Mouse (Mus musculus): ENCODE measurements around the gene Cmah. TPM values are rescaled to one million over a fixed set of nuclear protein-coding genes. Genes with fewer than 3 reads are reported as not detected.

Gene Cmah
- polyA plus RNA-seq, 1 experiment: 1.1 TPM

GRCm38 (mm10) chr13:24497001-24497400 is 169.8 kb downstream of the Cmah start:
- TF ChIP-seq CTCF (IDR thresholded peaks at IDR 0.05; ENCODE audit: borderline replicate concordance, insufficient read depth, low read length) (no peak), POLR2A (IDR thresholded peaks at IDR 0.05; ENCODE audit: low read depth, low read length) (no peak)
- no peak overlapping the region for H3K27ac ChIP-seq (ENCODE audit: insufficient read depth, low read length)
- H3K4me3 ChIP-seq (ENCODE audit: insufficient read depth, low read length): no peak overlapping the region
- no peaks in the 10 kb centered on the region for H3K4me1 ChIP-seq (ENCODE audit: control insufficient read depth, insufficient read depth, low read length)

GRCm38 (mm10) chr13:24498342-24498741 is 171.1 kb downstream of the Cmah start:
- no peak for TF ChIP-seq POLR2A (IDR thresholded peaks at IDR 0.05; ENCODE audit: low read depth, low read length)
- no peak for TF ChIP-seq CTCF (IDR thresholded peaks at IDR 0.05; ENCODE audit: borderline replicate concordance, insufficient read depth, low read length)
- Histone ChIP-seq H3K4me3 (ENCODE audit: insufficient read depth, low read length) (no peak overlapping the region), H3K4me1 (ENCODE audit: control insufficient read depth, insufficient read depth, low read length) (no peaks in the 10 kb centered on the region), H3K27ac (ENCODE audit: insufficient read depth, low read length) (no peak overlapping the region)

GRCm38 (mm10) chr13:24499505-24499904 is 172.3 kb downstream of the Cmah start:
- TF ChIP-seq CTCF (IDR thresholded peaks at IDR 0.05; ENCODE audit: borderline replicate concordance, insufficient read depth, low read length) (0 out of 2 replicates have a peak, but pooled peaks have one; percentile 18), POLR2A (IDR thresholded peaks at IDR 0.05; ENCODE audit: low read depth, low read length) (no peak)
- H3K27ac ChIP-seq (ENCODE audit: insufficient read depth, low read length): no peak overlapping the region
- H3K4me1 ChIP-seq (ENCODE audit: control insufficient read depth, insufficient read depth, low read length): no peaks in the 10 kb centered on the region
- H3K4me3 ChIP-seq (ENCODE audit: insufficient read depth, low read length): no peak overlapping the region

- no peaks in the 10 kb centered on the region for H3K4me1 ChIP-seq (ENCODE audit: control insufficient read depth, insufficient read depth, low read length)
- no peak overlapping the region for H3K27ac ChIP-seq (ENCODE audit: insufficient read depth, low read length)
- no peak for TF ChIP-seq CTCF (IDR thresholded peaks at IDR 0.05; ENCODE audit: borderline replicate concordance, insufficient read depth, low read length)
- no peak for TF ChIP-seq POLR2A (IDR thresholded peaks at IDR 0.05; ENCODE audit: low read depth, low read length)
These were observed 174.1 kb downstream of the Cmah start for GRCm38 (mm10) chr13:24501179-24501905.

GRCm38 (mm10) chr13:24501919-24502318 is 174.7 kb downstream of the Cmah start:
- Histone ChIP-seq H3K27ac (ENCODE audit: insufficient read depth, low read length) (no peak overlapping the region), H3K4me3 (ENCODE audit: insufficient read depth, low read length) (no peak overlapping the region), H3K4me1 (ENCODE audit: control insufficient read depth, insufficient read depth, low read length) (no peaks in the 10 kb centered on the region)
- no peak for TF ChIP-seq POLR2A (IDR thresholded peaks at IDR 0.05; ENCODE audit: low read depth, low read length)
- no peak for TF ChIP-seq CTCF (IDR thresholded peaks at IDR 0.05; ENCODE audit: borderline replicate concordance, insufficient read depth, low read length)

More at GRCm38 (mm10) chr13:24501179-24501905, 174.1 kb downstream of the Cmah start:
- no peak overlapping the region for H3K4me3 ChIP-seq (ENCODE audit: insufficient read depth, low read length)

- no peaks in the 10 kb centered on the region; the same call in 1 of the 2 replicates for H3K4me1 ChIP-seq (ENCODE audit: control insufficient read depth, insufficient read depth, low read length)
- no peak overlapping the region for H3K27ac ChIP-seq (ENCODE audit: insufficient read depth, low read length)
- TF ChIP-seq CTCF (IDR thresholded peaks at IDR 0.05; ENCODE audit: borderline replicate concordance, insufficient read depth, low read length) (no peak), POLR2A (IDR thresholded peaks at IDR 0.05; ENCODE audit: low read depth, low read length) (no peak)
- no peak overlapping the region for H3K4me3 ChIP-seq (ENCODE audit: insufficient read depth, low read length)
These were observed 178.6 kb downstream of the Cmah start for GRCm38 (mm10) chr13:24505812-24506211.

GRCm38 (mm10) chr13:24507156-24507555 is 180.0 kb downstream of the Cmah start:
- Histone ChIP-seq H3K4me1 (ENCODE audit: control insufficient read depth, insufficient read depth, low read length) (no peaks in the 10 kb centered on the region; the same call in 1 of the 2 replicates), H3K27ac (ENCODE audit: insufficient read depth, low read length) (no peak overlapping the region), H3K4me3 (ENCODE audit: insufficient read depth, low read length) (no peak overlapping the region)
- no peak for TF ChIP-seq POLR2A (IDR thresholded peaks at IDR 0.05; ENCODE audit: low read depth, low read length)
- no peak for TF ChIP-seq CTCF (IDR thresholded peaks at IDR 0.05; ENCODE audit: borderline replicate concordance, insufficient read depth, low read length)

- H3K4me3 ChIP-seq (ENCODE audit: insufficient read depth, low read length): no peak overlapping the region
- H3K27ac ChIP-seq (ENCODE audit: insufficient read depth, low read length): no peak overlapping the region
- H3K4me1 ChIP-seq (ENCODE audit: control insufficient read depth, insufficient read depth, low read length): no peaks in the 10 kb centered on the region; the same call in 1 of the 2 replicates
- TF ChIP-seq POLR2A (IDR thresholded peaks at IDR 0.05; ENCODE audit: low read depth, low read length) (no peak), CTCF (IDR thresholded peaks at IDR 0.05; ENCODE audit: borderline replicate concordance, insufficient read depth, low read length) (no peak)
These were observed 181.7 kb downstream of the Cmah start for GRCm38 (mm10) chr13:24508917-24509316.

- TF ChIP-seq CTCF (IDR thresholded peaks at IDR 0.05; ENCODE audit: borderline replicate concordance, insufficient read depth, low read length) (no peak), POLR2A (IDR thresholded peaks at IDR 0.05; ENCODE audit: low read depth, low read length) (no peak)
- H3K4me1 ChIP-seq (ENCODE audit: control insufficient read depth, insufficient read depth, low read length): no peaks in the 10 kb centered on the region; the same call in 1 of the 2 replicates
- H3K27ac ChIP-seq (ENCODE audit: insufficient read depth, low read length): no peak overlapping the region
- H3K4me3 ChIP-seq (ENCODE audit: insufficient read depth, low read length): no peak overlapping the region
These were observed 184.2 kb downstream of the Cmah start for GRCm38 (mm10) chr13:24511367-24511766.

GRCm38 (mm10) chr13:24511932-24512520 is 184.8 kb downstream of the Cmah start:
- H3K4me3 ChIP-seq (ENCODE audit: insufficient read depth, low read length): no peak overlapping the region
- no peak overlapping the region for H3K27ac ChIP-seq (ENCODE audit: insufficient read depth, low read length)
- TF ChIP-seq CTCF (IDR thresholded peaks at IDR 0.05; ENCODE audit: borderline replicate concordance, insufficient read depth, low read length): no peak
- TF ChIP-seq POLR2A (IDR thresholded peaks at IDR 0.05; ENCODE audit: low read depth, low read length): no peak
- no peaks in the 10 kb centered on the region; the same call in 1 of the 2 replicates for H3K4me1 ChIP-seq (ENCODE audit: control insufficient read depth, insufficient read depth, low read length)
